Mouse (Mus musculus) kidney, embryonic 14.5 days (tissue): Measurements from ENCODE around the gene Sox13. TPM values are rescaled to one million over a fixed set of nuclear protein-coding genes. Genes with fewer than 3 reads are reported as not detected.

Experiments
- ATAC-seq: fragments of 200-750 bp; cut with Nextera tagmentation; 2 replicates; pipeline ENCODE4 v1.8.0; 2017; ENCODE audit warnings: moderate number of reproducible peaks, mild to moderate bottlenecking, moderate TSS enrichment, moderate library complexity; ENCODE audit not compliant: low FRiP score, low TSS enrichment
- H3K27ac ChIP-seq: fragments of 300-500 bp; sonication (generic); 2 replicates; pipeline ENCODE4 v1.5.1; 2014; ENCODE audit warnings: low read depth, mild to moderate bottlenecking, low read length, moderate library complexity, mixed read lengths
- H3K27me3 ChIP-seq: fragments of 300-500 bp; sonication (generic); 2 replicates; pipeline ENCODE4 v1.6.1; 2014; ENCODE audit warnings: mild to moderate bottlenecking, low read length; ENCODE audit not compliant: control insufficient read depth, insufficient read depth
- H3K36me3 ChIP-seq: fragments of 300-500 bp; sonication (generic); 2 replicates; pipeline ENCODE4 v1.6.1; 2014; ENCODE audit warnings: low read length, mixed read lengths; ENCODE audit not compliant: control insufficient read depth, insufficient read depth
- H3K4me1 ChIP-seq: fragments of 300-500 bp; sonication (generic); 2 replicates; pipeline ENCODE4 v1.6.1; 2014; ENCODE audit warnings: low read length, mixed read lengths; ENCODE audit not compliant: control insufficient read depth, insufficient read depth
- H3K4me2 ChIP-seq: fragments of 300-500 bp; sonication (generic); replicated peaks from 2 replicates; pipeline ENCODE4 v1.6.1; 2014; ENCODE audit warnings: low read depth, mild to moderate bottlenecking, low read length
- H3K4me3 ChIP-seq: fragments of 300-500 bp; sonication (generic); 2 replicates; pipeline ENCODE4 v1.5.1; 2014; ENCODE audit warnings: mild to moderate bottlenecking, low read length
- H3K9ac ChIP-seq: fragments of 300-500 bp; sonication (generic); 2 replicates; pipeline ENCODE4 v1.6.1; 2014; ENCODE audit warnings: low read depth, mild to moderate bottlenecking, low read length, moderate library complexity
- H3K9me3 ChIP-seq: fragments of 300-500 bp; sonication (generic); 2 replicates; pipeline ENCODE4 v1.6.1; 2016; ENCODE audit warnings: low read length; ENCODE audit not compliant: control insufficient read depth
- WGBS: fragments of 180-500 bp; shearing (Covaris S2); extraction: QIAGEN DNeasy Blood & Tissue Kit; methylation state at CpG from one replicate; pipeline ENCODE4 v1.1.7; 2014; 5-methylcytosine and 5-hydroxymethylcytosine counted together
- polyA plus RNA-seq: library from polyadenylated mRNA; unstranded; fragments of >200 nt; fragmentation: Nextera tagmentation; extraction: Ambion mirVana; gene quantifications from 2 replicates; pipeline ENCODE4 v1.2.1, GENCODE M21; 2014

The Sox13 gene
- polyA plus RNA-seq, 1 experiment from 2014 or later: 16.2 TPM

- no peaks in the 10 kb centered on the region for H3K9me3 ChIP-seq
- no peak overlapping the region for H3K4me2 ChIP-seq
- H3K27me3 ChIP-seq: no peaks in the 10 kb centered on the region
- H3K36me3 ChIP-seq: no peaks in the 10 kb centered on the region
- 53% methylated on average over 10 of the region's 10 CpGs for WGBS
- H3K4me3 ChIP-seq: no peak overlapping the region
- no peak overlapping the region for H3K27ac ChIP-seq
- no peak overlapping the region for H3K9ac ChIP-seq
- ATAC-seq: no peak
- peaks cover 3% of the 10 kb centered on the region; the same call in 1 of the 2 replicates for H3K4me1 ChIP-seq
Measured at GRCm38 (mm10) chr1:133375696-133376346, 48.4 kb downstream of the Sox13 start.

DNA sequence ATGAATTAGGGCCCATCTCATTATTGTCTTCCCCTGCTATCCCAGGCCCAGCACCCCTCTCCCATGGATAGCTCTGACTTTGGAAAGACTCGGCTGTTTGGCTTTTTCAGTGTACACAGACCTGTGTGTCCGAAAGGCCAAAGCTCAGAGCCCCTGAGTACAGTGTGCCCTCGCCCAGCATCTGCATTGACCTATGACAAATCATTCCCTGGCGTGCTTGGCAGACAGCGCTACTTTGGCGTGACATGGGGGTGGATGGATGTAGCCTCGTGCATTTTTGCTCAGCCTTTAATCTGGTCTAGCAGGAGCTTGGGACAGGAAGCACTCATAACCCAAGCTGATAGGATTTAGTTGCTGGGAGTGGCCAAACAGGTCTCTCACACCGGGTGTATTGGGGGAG lies 52.1 kb downstream of the Sox13 start:
- Histone ChIP-seq H3K27me3 (no peaks in the 10 kb centered on the region; the same call in 1 of the 2 replicates), H3K4me2 (no peak overlapping the region), H3K36me3 (no peaks in the 10 kb centered on the region), H3K4me3 (no peak overlapping the region), H3K9me3 (no peaks in the 10 kb centered on the region), H3K27ac (no peak overlapping the region), H3K4me1 (peaks cover 8% of the 10 kb centered on the region), H3K9ac (no peak overlapping the region)
- no peak for ATAC-seq
- WGBS: 49% methylated on average over 8 of the region's 8 CpGs

DNA sequence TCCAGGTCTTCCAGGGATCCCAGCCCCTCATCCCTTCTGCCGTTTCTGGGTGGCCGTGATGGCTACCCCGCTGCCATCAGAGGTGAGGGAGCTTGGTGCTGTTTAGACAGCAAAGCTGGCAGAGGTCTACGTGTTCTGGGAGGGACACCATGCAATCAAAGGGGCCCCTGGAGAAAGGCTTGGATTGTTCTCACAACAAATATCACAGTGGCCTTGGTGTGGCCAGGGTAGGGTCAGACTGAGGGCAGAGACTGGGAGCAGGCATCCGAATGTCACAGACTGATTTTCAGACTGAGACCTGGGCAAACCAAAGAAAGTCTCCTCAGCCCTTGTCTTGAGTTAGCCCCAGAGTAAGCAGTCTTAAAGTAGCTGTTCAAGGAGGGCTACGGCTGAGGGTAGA lies 52.7 kb downstream of the Sox13 start:
- WGBS: 85% methylated on average over 6 of the region's 6 CpGs

DNA sequence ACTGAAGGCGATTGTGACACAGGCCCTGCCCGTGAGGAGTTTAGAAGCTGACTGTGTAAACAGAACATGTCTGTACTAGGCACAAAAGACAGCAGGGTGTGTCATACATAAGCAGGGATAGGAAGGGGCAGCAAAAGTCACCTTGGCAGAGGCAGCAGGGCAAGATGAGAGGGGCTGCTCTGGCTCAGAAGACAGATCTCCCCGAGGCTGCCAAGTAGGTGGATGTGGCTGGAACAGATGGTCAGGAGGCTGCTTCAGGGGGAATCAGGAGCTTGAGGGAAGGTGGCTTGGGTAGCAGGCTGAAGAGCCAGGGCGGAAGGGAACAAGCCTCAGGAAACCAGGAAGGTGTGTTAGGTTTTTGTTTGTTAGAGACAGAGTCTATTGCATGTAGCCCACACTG lies 53.8 kb downstream of the Sox13 start:
- H3K27me3 ChIP-seq: no peaks in the 10 kb centered on the region; the same call in 1 of the 2 replicates
- H3K9me3 ChIP-seq: no peaks in the 10 kb centered on the region
- WGBS: 67% methylated on average over 4 of the region's 4 CpGs

More for the DNA sequence above, 52.7 kb downstream of the Sox13 start:
- ATAC-seq: no peak
- Histone ChIP-seq H3K27ac (no peak overlapping the region), H3K4me1 (peaks cover 8% of the 10 kb centered on the region), H3K36me3 (no peaks in the 10 kb centered on the region), H3K27me3 (no peaks in the 10 kb centered on the region; the same call in 1 of the 2 replicates), H3K9me3 (no peaks in the 10 kb centered on the region), H3K4me3 (no peak overlapping the region), H3K4me2 (no peak overlapping the region), H3K9ac (no peak overlapping the region)

DNA sequence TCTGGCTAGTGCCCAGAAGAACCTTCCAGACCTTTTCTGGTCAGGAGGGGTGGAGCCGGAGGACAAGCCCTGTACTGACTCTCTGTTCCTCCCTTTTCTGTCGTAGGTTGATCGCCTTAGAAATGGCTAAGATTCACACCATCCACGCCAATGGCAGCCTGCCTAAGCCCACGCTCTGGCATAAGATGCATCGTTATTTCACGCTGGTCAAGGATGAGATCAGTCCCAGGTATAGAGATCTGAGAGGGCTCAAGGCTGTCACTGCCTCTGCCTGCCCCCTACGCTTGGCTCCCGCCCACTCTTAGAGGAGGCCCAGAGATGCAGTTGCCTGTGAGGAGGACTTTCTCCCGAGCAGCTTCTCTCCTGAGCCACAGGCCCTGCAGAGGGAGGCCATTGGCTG lies 55.5 kb downstream of the Sox13 start:
- H3K27ac ChIP-seq: no peak overlapping the region
- no peak overlapping the region for H3K4me3 ChIP-seq
- no peak for ATAC-seq
- peaks cover 14% of the 10 kb centered on the region for H3K4me1 ChIP-seq
- no peaks in the 10 kb centered on the region for H3K9me3 ChIP-seq
- H3K9ac ChIP-seq: no peak overlapping the region
- 59% methylated on average over 10 of the region's 10 CpGs for WGBS
- H3K4me2 ChIP-seq: no peak overlapping the region
- no peaks in the 10 kb centered on the region for H3K36me3 ChIP-seq
- peaks cover 6% of the 10 kb centered on the region; the same call in 1 of the 2 replicates for H3K27me3 ChIP-seq

More for the DNA sequence above, 53.8 kb downstream of the Sox13 start:
- no peaks in the 10 kb centered on the region for H3K36me3 ChIP-seq
- H3K4me1 ChIP-seq: peaks cover 8% of the 10 kb centered on the region
- no peak for ATAC-seq
- no peak overlapping the region for H3K4me2 ChIP-seq
- no peak overlapping the region for H3K27ac ChIP-seq
- no peak overlapping the region for H3K9ac ChIP-seq
- H3K4me3 ChIP-seq: no peak overlapping the region

DNA sequence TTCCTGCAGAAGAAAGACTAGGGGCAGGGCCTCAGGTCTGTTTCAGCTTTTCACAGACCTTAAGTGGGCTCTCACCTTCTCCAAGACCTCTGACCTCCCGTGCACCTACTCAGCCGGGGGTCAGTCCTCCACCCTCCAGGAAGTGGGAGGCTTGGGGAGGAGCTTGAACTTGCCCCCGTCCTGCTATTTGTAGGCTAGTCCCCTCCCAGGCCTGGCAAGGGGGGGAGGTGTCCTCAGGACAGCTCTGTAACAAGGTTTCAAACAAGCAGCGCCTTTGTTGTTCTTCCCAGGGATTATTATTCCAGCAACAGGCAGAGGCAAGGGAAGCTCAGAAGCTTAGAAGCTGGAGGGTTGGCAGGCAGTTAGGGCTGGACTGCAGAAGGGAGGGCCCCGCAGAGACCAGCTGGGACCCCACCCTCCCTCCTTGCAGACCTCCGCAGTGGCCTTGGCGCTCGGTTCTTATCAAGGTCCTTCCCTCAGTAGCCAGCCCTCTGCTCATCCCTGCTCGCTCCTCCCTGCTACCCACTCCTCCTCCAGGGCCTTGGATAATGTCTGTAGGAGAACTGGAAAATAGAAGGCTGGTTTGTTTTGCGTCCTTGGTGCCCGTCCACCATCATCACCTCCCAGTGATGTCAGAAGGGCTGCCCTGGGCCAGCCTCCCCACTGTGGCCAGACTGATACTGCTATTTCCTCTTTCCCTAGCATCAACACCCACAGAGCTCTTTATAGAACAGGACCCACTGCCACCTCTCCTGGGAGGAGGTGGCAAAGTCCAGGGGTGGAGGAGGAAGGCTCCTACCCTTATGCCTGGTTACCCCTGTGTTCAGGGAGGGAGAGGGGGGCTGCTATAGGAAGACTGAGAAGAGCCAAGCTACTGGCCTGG lies 56.3 kb downstream of the Sox13 start:
- H3K4me1 ChIP-seq: peaks cover 14% of the 10 kb centered on the region
- WGBS: 14% methylated on average over 11 of the region's 11 CpGs
- H3K27ac ChIP-seq: no peak overlapping the region
- ATAC-seq: no peak
- no peak overlapping the region for H3K9ac ChIP-seq
- H3K9me3 ChIP-seq: no peaks in the 10 kb centered on the region
- H3K27me3 ChIP-seq: peaks cover 6% of the 10 kb centered on the region; the same call in 1 of the 2 replicates
- no peak overlapping the region; the same call in 1 of the 2 replicates for H3K4me2 ChIP-seq
- no peaks in the 10 kb centered on the region for H3K36me3 ChIP-seq
- H3K4me3 ChIP-seq: no peak overlapping the region

DNA sequence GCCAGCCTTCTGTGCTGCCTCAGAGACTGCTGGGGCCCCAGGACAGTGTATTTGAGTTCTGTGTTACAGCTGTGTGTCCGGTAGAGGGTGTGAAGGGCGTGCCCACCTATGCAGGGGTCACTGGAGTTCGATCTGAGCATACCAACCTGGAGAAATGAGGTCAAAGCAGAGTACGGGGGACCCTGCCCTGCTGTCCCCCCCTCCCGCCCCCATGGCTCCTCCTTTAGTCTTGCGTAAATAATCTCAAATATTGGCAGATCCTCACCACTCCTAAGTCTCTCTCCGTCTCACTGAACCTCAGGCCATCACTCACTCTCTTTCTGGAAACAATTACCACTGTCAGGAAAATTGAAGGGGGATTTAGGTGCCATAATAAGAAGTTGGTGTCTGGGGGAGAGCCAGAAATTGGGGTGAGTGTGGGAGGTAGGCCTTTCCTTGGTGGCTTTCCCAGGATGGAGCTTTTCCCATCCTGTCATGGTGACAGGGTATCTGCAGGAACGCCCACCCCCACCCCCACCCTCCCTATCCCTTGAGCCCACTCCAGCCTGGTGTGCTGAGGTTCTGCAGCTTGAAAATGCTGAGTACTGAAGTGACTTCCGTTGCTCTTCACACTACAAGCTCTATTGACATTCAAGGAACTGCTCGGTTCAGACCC lies 57.1 kb downstream of the Sox13 start:
- Histone ChIP-seq H3K4me3 (no peak overlapping the region), H3K4me1 (peaks cover 14% of the 10 kb centered on the region), H3K4me2 (no peak overlapping the region), H3K27ac (no peak overlapping the region), H3K9ac (no peak overlapping the region), H3K36me3 (no peaks in the 10 kb centered on the region), H3K27me3 (peaks cover 6% of the 10 kb centered on the region; the same call in 1 of the 2 replicates), H3K9me3 (no peaks in the 10 kb centered on the region)
- ATAC-seq: no peak
- WGBS: 40% methylated on average over 10 of the region's 10 CpGs

DNA sequence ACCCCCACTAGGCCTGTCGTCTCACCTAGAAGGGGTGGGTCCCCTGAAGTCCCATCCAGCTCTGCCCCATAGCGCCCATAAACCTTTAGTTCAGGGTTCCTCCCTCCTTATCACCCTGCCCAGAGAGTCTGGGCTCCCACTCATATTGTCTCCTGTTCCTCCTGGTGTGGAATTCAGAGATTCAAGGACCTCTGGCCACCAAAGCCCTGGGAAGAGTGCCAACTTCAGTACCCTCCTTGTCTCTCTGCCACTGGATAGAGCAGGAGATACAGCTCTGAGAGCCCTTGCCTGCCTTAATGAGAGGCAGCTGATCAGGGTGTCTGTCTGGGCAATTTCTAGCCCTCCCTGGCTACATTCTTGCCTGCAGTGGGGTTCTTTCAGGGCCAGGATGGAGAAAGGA lies 59.3 kb downstream of the Sox13 start:
- no peak for ATAC-seq
- no peak overlapping the region for H3K4me2 ChIP-seq

More for the DNA sequence above, 59.3 kb downstream of the Sox13 start:
- H3K27me3 ChIP-seq: peaks cover 6% of the 10 kb centered on the region; the same call in 1 of the 2 replicates
- H3K9ac ChIP-seq: no peak overlapping the region
- H3K36me3 ChIP-seq: no peaks in the 10 kb centered on the region
- 44% methylated on average over 2 of the region's 2 CpGs for WGBS
- H3K4me3 ChIP-seq: no peak overlapping the region
- peaks cover 14% of the 10 kb centered on the region for H3K4me1 ChIP-seq
- no peak overlapping the region for H3K27ac ChIP-seq
- no peaks in the 10 kb centered on the region for H3K9me3 ChIP-seq
